Mouse (Mus musculus): ENCODE data around the gene Vars. TPM values are rescaled to one million over a fixed set of nuclear protein-coding genes. Genes with fewer than 3 reads are reported as not detected.

Vars gene
- polyA plus RNA-seq, 1 experiment, result 965 TPM

GRCm38 (mm10) chr17:35051156-35052086 lies 50.6 kb downstream of the Vars start:
- TF ChIP-seq GATA1 (IDR thresholded peaks at IDR 0.05; ENCODE audit: low read length), result no peak

- no peak for TF ChIP-seq GATA1 (IDR thresholded peaks at IDR 0.05; ENCODE audit: low read length)
These were observed 51.5 kb downstream of the Vars start for GRCm38 (mm10) chr17:35052271-35052798.

- no peak for TF ChIP-seq GATA1 (IDR thresholded peaks at IDR 0.05; ENCODE audit: low read length)
These were observed 55.1 kb downstream of the Vars start for GRCm38 (mm10) chr17:35055691-35056495.

GRCm38 (mm10) chr17:35057090-35057489 lies 56.3 kb downstream of the Vars start:
- no peak for TF ChIP-seq GATA1 (IDR thresholded peaks at IDR 0.05; ENCODE audit: low read length)

- TF ChIP-seq GATA1 (IDR thresholded peaks at IDR 0.05; ENCODE audit: low read length), result no peak
These were observed 57.5 kb downstream of the Vars start for GRCm38 (mm10) chr17:35058316-35058715.

- no peak for TF ChIP-seq GATA1 (IDR thresholded peaks at IDR 0.05; ENCODE audit: low read length)
These were observed 58.4 kb downstream of the Vars start, which contains the start of gene Ddah2 for GRCm38 (mm10) chr17:35058911-35059892. Gene Ddah2, plus strand, starts transcription at chr17:35059035.

GRCm38 (mm10) chr17:35060071-35060470 lies 59.3 kb downstream of the Vars start:
- no peak for TF ChIP-seq GATA1 (IDR thresholded peaks at IDR 0.05; ENCODE audit: low read length)

GRCm38 (mm10) chr17:35060737-35061297 lies 60.0 kb downstream of the Vars start:
- no peak for TF ChIP-seq GATA1 (IDR thresholded peaks at IDR 0.05; ENCODE audit: low read length)

- no peak for TF ChIP-seq GATA1 (IDR thresholded peaks at IDR 0.05; ENCODE audit: low read length)
These were observed 60.5 kb downstream of the Vars start for GRCm38 (mm10) chr17:35061299-35061698.

GRCm38 (mm10) chr17:35063466-35063865 lies 62.7 kb downstream of the Vars start:
- no peak for TF ChIP-seq GATA1 (IDR thresholded peaks at IDR 0.05; ENCODE audit: low read length)

- TF ChIP-seq GATA1 (IDR thresholded peaks at IDR 0.05; ENCODE audit: low read length), result no peak
These were observed 63.6 kb downstream of the Vars start for GRCm38 (mm10) chr17:35064378-35064877.

- TF ChIP-seq GATA1 (IDR thresholded peaks at IDR 0.05; ENCODE audit: low read length), result no peak
These were observed 64.5 kb downstream of the Vars start, which contains the start of gene Ly6g6c for GRCm38 (mm10) chr17:35064951-35065947. Gene Ly6g6c, plus strand, starts transcription at chr17:35065388.

Other genes with a start within 250 kb of the Vars start
- not detected in 2 replicates for gene Cyp21a1, start 196.4 kb upstream of the Vars start, polyA plus RNA-seq (2012)
- gene Stk19, start 164.0 kb upstream of the Vars start, polyA plus RNA-seq (2012), result 52.4 and 52.9 TPM in 2 replicates
- gene Dxo, start 164.0 kb upstream of the Vars start, polyA plus RNA-seq (2012), result 47.6 and 78.7 TPM in 2 replicates
- gene Skiv2l, start 150.8 kb upstream of the Vars start, polyA plus RNA-seq (2012), result 62.2 and 65.4 TPM in 2 replicates
- gene Nelfe, start 150.6 kb upstream of the Vars start, polyA plus RNA-seq (2012), result 375 and 385 TPM in 2 replicates
- gene Cfb, start 138.5 kb upstream of the Vars start, polyA plus RNA-seq (2012), result not detected in 2 replicates
- gene Zbtb12, start 121.5 kb upstream of the Vars start, polyA plus RNA-seq (2012), result 24.4 and 27.6 TPM in 2 replicates
- not detected in 2 replicates for gene Gm20547, start 118.9 kb upstream of the Vars start, polyA plus RNA-seq (2012)
- gene C2, start 102.7 kb upstream of the Vars start, polyA plus RNA-seq (2012), result 0.49 and 1.3 TPM in 2 replicates
- 352 and 449 TPM in 2 replicates for gene Ehmt2, start 102.5 kb upstream of the Vars start, polyA plus RNA-seq (2012)
- gene Slc44a4, start 86.5 kb upstream of the Vars start, polyA plus RNA-seq (2012), result not detected in 2 replicates
- 12.3 and 17.6 TPM in 2 replicates for gene Neu1, start 69.7 kb upstream of the Vars start, polyA plus RNA-seq (2012)
- gene Hspa1b, start 41.7 kb upstream of the Vars start, polyA plus RNA-seq (2012), result 0.33 and 0.36 TPM in 2 replicates
- 0.12 TPM in 1 of 2 replicates, not detected in the other for gene Gm20481, start 31.1 kb upstream of the Vars start, polyA plus RNA-seq (2012)
- not detected in 2 replicates for gene Hspa1a, start 28.8 kb upstream of the Vars start, polyA plus RNA-seq (2012)
- 0.02 TPM in 1 of 2 replicates, not detected in the other for gene Hspa1l, start 28.3 kb upstream of the Vars start, polyA plus RNA-seq (2012)
- gene Lsm2, start 19.1 kb upstream of the Vars start, polyA plus RNA-seq (2012), result 309 and 320 TPM in 2 replicates
- gene Vwa7, start 15.6 kb downstream of the Vars start, polyA plus RNA-seq (2012), result 1.0 and 1.4 TPM in 2 replicates
- gene Sapcd1, start 27.0 kb downstream of the Vars start, polyA plus RNA-seq (2012), result 40.3 and 64.9 TPM in 2 replicates
- gene Msh5, start 45.8 kb downstream of the Vars start, polyA plus RNA-seq (2012), result 7.0 and 7.1 TPM in 2 replicates
- gene Clic1, start 49.0 kb downstream of the Vars start, polyA plus RNA-seq (2012), result 168 and 216 TPM in 2 replicates
- gene Ddah2, start 58.0 kb downstream of the Vars start, polyA plus RNA-seq (2012), result 156 and 185 TPM in 2 replicates
- gene Ly6g6c, start 64.4 kb downstream of the Vars start, polyA plus RNA-seq (2012), result not detected in 2 replicates
- gene Mpig6b, start 65.2 kb downstream of the Vars start, polyA plus RNA-seq (2012), result not detected in 2 replicates
- gene Ly6g6e, start 75.9 kb downstream of the Vars start, polyA plus RNA-seq (2012), result not detected in 2 replicates
- 0.22 TPM in 1 of 2 replicates, not detected in the other for gene Ly6g6d, start 77.1 kb downstream of the Vars start, polyA plus RNA-seq (2012)
- gene Ly6g6f, start 84.6 kb downstream of the Vars start, polyA plus RNA-seq (2012), result 0.05 and 0.06 TPM in 2 replicates
- gene Abhd16a, start 88.3 kb downstream of the Vars start, polyA plus RNA-seq (2012), result 112 and 148 TPM in 2 replicates
- not detected in 2 replicates for gene Ly6g5c, start 107.3 kb downstream of the Vars start, polyA plus RNA-seq (2012)
- gene Ly6g5b, start 114.4 kb downstream of the Vars start, polyA plus RNA-seq (2012), result 0.08 and 0.15 TPM in 2 replicates
- 62.0 and 85.8 TPM in 2 replicates for gene Gpank1, start 120.5 kb downstream of the Vars start, polyA plus RNA-seq (2012)
- 66.1 and 68.9 TPM in 2 replicates for gene Csnk2b, start 121.1 kb downstream of the Vars start, polyA plus RNA-seq (2012)
- gene D17H6S53E, start 125.4 kb downstream of the Vars start, polyA plus RNA-seq (2012), result 11.4 and 13.3 TPM in 2 replicates
- 0.23 and 0.27 TPM in 2 replicates for gene Apom, start 131.1 kb downstream of the Vars start, polyA plus RNA-seq (2012)
- 685 and 826 TPM in 2 replicates for gene Bag6, start 134.2 kb downstream of the Vars start, polyA plus RNA-seq (2012)
- 1,478 and 1,496 TPM in 2 replicates for gene Prrc2a, start 163.9 kb downstream of the Vars start, polyA plus RNA-seq (2012)
- gene Aif1, start 175.1 kb downstream of the Vars start, polyA plus RNA-seq (2012), result not detected in 2 replicates
- 0.39 and 0.49 TPM in 2 replicates for gene Lst1, start 187.5 kb downstream of the Vars start, polyA plus RNA-seq (2012)
- gene Ltb, start 193.5 kb downstream of the Vars start, polyA plus RNA-seq (2012), result 0.09 and 0.12 TPM in 2 replicates
- gene Tnf, start 201.0 kb downstream of the Vars start, polyA plus RNA-seq (2012), result not detected in 2 replicates
- gene Lta, start 204.4 kb downstream of the Vars start, polyA plus RNA-seq (2012), result not detected in 2 replicates
- gene Gm16181, start 219.8 kb downstream of the Vars start, polyA plus RNA-seq (2012), result not detected in 2 replicates
- gene Atp6v1g2, start 232.7 kb downstream of the Vars start, polyA plus RNA-seq (2012), result 2.2 and 2.7 TPM in 2 replicates
- gene Nfkbil1, start 234.8 kb downstream of the Vars start, polyA plus RNA-seq (2012), result 39.6 and 44.3 TPM in 2 replicates
- gene Ddx39b, start 240.8 kb downstream of the Vars start, polyA plus RNA-seq (2012), result 326 and 338 TPM in 2 replicates